Mouse (Mus musculus) forebrain, embryonic 14.5 days (tissue): ENCODE measurements around the gene Fam71e1. TPM values are rescaled to one million over a fixed set of nuclear protein-coding genes. Genes with fewer than 3 reads are reported as not detected.

ENCODE experiments used
- ATAC-seq: fragments of 200-750 bp; cut with Nextera tagmentation; 2 replicates; pipeline ENCODE4 v1.8.0; 2017; ENCODE audit warnings: mild to moderate bottlenecking, moderate library complexity
- DNase-seq: peaks from one replicate; pipeline ENCODE4 v3.0.0-alpha.2; 2015; ENCODE audit warnings: low spot score
- H3K27ac ChIP-seq: fragments of 300-500 bp; sonication (generic); 2 replicates; pipeline ENCODE4 v1.5.1; 2014; ENCODE audit warnings: low read depth, mild to moderate bottlenecking, control low read depth, low read length, moderate library complexity
- H3K27me3 ChIP-seq: fragments of 300-500 bp; sonication (generic); replicated peaks from 2 replicates; pipeline ENCODE4 v1.6.1; 2014; ENCODE audit warnings: low read length, control low read depth, mixed read lengths; ENCODE audit not compliant: control insufficient read depth, insufficient read depth
- H3K36me3 ChIP-seq: fragments of 300-500 bp; sonication (generic); 2 replicates; pipeline ENCODE4 v1.6.1; 2014; ENCODE audit warnings: low read length, control low read depth; ENCODE audit not compliant: control insufficient read depth, insufficient read depth
- H3K4me1 ChIP-seq: fragments of 300-500 bp; sonication (generic); 2 replicates; pipeline ENCODE4 v1.6.1; 2014; ENCODE audit warnings: antibody characterized with exemption, low read length, control low read depth; ENCODE audit not compliant: control insufficient read depth, insufficient read depth
- H3K4me2 ChIP-seq: fragments of 300-500 bp; sonication (generic); 2 replicates; pipeline ENCODE4 v1.6.1; 2014; ENCODE audit warnings: mild to moderate bottlenecking, control low read depth, low read length
- H3K4me3 ChIP-seq: fragments of 300-500 bp; sonication (generic); 2 replicates; pipeline ENCODE4 v1.5.1; 2014; ENCODE audit warnings: low read depth, low read length, control low read depth
- H3K9ac ChIP-seq: fragments of 300-500 bp; sonication (generic); 2 replicates; pipeline ENCODE4 v1.6.1; 2014; ENCODE audit warnings: mild to moderate bottlenecking, low read length, control low read depth, moderate library complexity
- H3K9me3 ChIP-seq: fragments of 300-500 bp; sonication (generic); replicated peaks from 2 replicates; pipeline ENCODE4 v1.6.1; 2016; ENCODE audit warnings: low read length, control low read depth, mixed read lengths; ENCODE audit not compliant: control insufficient read depth
- WGBS: fragments of 180-500 bp; shearing (Covaris S2); extraction: QIAGEN DNeasy Blood & Tissue Kit; methylation state at CpG from one replicate; pipeline ENCODE4 v1.1.7; 2014; 5-methylcytosine and 5-hydroxymethylcytosine counted together
- polyA plus RNA-seq: library from polyadenylated mRNA; unstranded; fragments of >200 nt; fragmentation: Nextera tagmentation; extraction: Ambion mirVana; gene quantifications from 2 replicates; pipeline ENCODE4 v1.2.1, GENCODE M21; 2014

Fam71e1 gene
- polyA plus RNA-seq, result 13.0 and 24.0 TPM in 2 replicates

DNA sequence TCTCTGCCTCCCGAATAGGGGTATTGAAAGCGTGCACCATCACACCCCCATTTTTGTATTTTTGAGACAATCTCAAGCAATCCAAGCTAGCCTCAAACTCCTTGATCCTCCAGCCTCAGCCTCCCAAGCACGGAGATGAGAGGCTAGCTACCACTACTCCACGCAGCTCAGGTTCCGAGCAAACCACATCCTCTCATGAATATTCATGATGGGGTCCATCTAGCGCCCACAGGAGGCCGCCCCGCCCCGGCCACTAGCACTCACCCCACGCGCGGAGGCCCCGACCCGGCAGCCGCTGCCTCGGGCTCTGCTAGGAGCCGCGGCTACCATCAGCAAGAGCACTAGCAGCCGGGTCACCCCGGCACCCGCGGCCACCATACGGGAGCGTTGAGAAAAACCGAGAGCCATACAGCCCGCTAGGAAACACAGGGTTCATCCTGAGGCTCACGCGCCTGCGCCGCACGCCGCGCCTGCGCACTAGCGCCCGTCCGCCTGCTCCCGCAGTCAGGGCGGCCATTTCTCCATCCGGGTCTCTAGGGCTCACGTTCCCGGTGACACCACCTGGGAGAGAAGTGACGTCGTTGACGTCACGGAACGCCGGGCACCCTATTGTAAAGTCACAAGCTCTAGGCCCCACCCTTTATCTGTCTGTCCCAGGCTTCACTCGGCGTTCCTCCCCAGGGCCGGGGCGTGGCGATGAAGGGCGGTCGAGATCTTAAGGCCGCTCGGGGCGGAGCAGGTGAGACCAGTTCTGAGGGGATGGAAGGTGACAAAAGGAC lies at the start of gene Fam71e1, which contains the start of gene Emc10:
TSS of gene Fam71e1 (plus strand) at position 590 of the 779 bp plus-strand sequence.
TSS of gene Emc10 (minus strand) at position 538 of the 779 bp plus-strand sequence.
- 0% methylated on average over 57 of the region's 58 CpGs for WGBS
- DNase-seq, result peak; percentile 99
- Histone ChIP-seq H3K9ac (peak within 1 kb of the TSS; percentile 95), H3K27ac (peak within 1 kb of the TSS; percentile 97), H3K9me3 (no peaks in the 10 kb centered on the region), H3K4me2 (peak within 1 kb of the TSS; percentile 82), H3K27me3 (no peaks in the 10 kb centered on the region), H3K36me3 (peaks cover 33% of the 10 kb centered on the region), H3K4me1 (peaks cover 21% of the 10 kb centered on the region), H3K4me3 (peak within 1 kb of the TSS; percentile 73)
- ATAC-seq, result peak; percentile 96

DNA sequence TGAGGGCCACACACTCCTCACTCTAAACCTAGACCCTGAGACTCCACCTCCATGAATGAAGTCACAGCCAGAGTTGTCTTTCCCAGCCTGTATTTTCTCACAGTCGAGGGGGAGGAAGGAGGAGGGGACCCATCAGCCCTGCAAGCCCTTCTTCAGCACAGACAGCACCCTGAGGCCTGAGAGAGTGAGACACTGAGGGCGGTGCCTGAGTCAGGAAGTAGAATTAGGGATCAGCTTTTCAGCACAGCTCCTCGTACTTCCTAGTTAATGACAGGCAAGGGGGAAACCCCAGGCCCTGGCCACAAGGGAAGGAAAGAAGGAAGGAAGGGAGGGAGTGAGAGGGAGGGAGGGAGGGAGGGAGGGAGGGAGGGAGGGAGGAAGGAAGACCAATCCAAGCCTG lies 43.1 kb upstream of the Fam71e1 start:
- Histone ChIP-seq H3K27me3 (no peaks in the 10 kb centered on the region), H3K9me3 (no peaks in the 10 kb centered on the region), H3K4me2 (no peak overlapping the region), H3K27ac (no peak overlapping the region), H3K36me3 (peaks cover 71% of the 10 kb centered on the region), H3K9ac (no peak overlapping the region), H3K4me3 (no peak overlapping the region), H3K4me1 (0 out of 2 replicates have a peak, but pooled peaks cover 3% of the 10 kb centered on the region)
- DNase-seq, result no peak
- WGBS, result 34% methylated on average over 3 of the region's 3 CpGs
- peak; percentile 13; the same call in 1 of the 2 replicates for ATAC-seq

DNA sequence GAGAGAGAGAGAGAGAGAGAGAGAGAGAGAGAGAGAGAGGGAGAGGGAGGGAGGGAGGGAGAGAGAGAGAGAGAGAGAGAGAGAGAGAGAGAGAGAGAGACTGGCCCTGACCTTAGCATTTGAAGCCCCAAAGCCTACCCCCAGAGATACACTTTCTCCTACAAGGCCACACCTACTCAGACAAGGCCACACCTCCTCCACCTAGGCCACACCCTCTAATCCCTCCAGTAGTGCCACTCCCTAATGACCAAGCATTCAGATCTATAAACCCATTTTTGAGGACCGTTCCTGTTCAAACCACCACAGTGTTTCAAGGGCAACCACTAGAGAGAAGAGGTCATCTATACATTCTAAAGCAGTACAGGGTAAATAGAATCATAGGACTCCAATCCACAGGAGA lies 40.1 kb upstream of the Fam71e1 start:
- peaks cover 75% of the 10 kb centered on the region for H3K36me3 ChIP-seq
- 88% methylated on average over 1 of the region's 1 CpGs for WGBS
- DNase-seq, result no peak

DNA sequence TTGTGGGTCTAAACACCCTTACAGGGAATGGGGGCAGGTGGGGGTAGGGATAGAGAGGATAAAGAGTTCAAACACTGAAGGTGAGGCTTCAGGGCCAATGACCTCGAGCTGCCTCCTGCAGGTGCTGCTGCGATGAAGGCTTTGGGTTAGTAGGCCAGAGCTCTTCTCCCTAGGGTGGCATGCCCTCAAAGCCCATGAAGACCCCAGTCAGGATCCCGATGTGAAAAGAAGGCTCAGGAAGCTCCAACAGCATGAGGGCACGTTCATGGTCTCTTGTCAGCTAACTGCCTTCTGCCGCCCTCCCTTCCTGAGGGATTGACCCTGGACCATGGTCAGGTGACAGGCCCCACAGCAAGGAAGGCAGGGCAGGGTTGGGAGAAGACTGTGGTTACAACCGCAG lies 36.3 kb upstream of the Fam71e1 start:
- ATAC-seq (no peak), DNase-seq (no peak)
- Histone ChIP-seq H3K9ac (no peak overlapping the region), H3K4me2 (no peak overlapping the region), H3K4me3 (no peak overlapping the region), H3K9me3 (no peaks in the 10 kb centered on the region), H3K4me1 (peaks cover 17% of the 10 kb centered on the region), H3K27ac (no peak overlapping the region), H3K36me3 (peaks cover 83% of the 10 kb centered on the region), H3K27me3 (no peaks in the 10 kb centered on the region)
- WGBS, result 80% methylated on average over 6 of the region's 6 CpGs

More for the DNA sequence above, 40.1 kb upstream of the Fam71e1 start:
- Histone ChIP-seq H3K27me3 (no peaks in the 10 kb centered on the region), H3K4me2 (no peak overlapping the region), H3K27ac (no peak overlapping the region), H3K4me3 (no peak overlapping the region), H3K9ac (no peak overlapping the region), H3K4me1 (0 out of 2 replicates have a peak, but pooled peaks cover 2% of the 10 kb centered on the region), H3K9me3 (no peaks in the 10 kb centered on the region)
- no peak for ATAC-seq

DNA sequence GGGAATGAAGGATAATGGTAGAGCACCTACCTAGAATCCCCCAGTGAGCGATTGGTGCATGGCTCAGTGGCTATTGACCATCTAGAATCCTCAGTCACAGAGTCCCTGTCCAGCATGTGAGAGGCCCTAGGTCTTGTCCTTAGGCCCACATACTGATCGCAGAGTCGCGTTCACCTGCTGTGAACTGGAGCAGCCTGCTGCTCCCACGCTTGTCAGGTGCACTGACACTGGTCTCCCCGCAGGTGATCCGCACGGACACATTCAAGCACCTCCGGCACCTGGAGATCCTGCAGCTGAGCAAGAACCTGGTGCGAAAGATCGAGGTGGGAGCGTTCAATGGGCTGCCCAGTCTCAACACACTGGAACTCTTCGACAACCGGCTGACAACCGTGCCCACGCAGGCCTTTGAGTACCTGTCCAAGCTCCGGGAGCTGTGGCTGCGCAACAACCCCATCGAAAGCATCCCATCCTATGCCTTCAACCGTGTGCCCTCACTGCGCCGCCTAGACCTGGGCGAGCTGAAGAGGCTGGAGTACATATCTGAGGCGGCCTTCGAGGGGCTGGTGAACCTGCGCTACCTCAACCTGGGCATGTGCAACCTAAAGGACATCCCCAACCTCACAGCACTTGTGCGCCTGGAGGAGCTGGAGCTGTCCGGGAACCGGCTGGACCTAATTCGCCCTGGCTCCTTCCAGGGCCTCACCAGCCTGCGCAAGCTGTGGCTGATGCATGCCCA lies 35.4 kb upstream of the Fam71e1 start:
- H3K27me3 ChIP-seq, result no peaks in the 10 kb centered on the region
- no peak overlapping the region for H3K9ac ChIP-seq
- DNase-seq (no peak), ATAC-seq (no peak)
- 91% methylated on average over 31 of the region's 31 CpGs for WGBS
- peaks cover 80% of the 10 kb centered on the region for H3K36me3 ChIP-seq
- H3K4me1 ChIP-seq, result peaks cover 18% of the 10 kb centered on the region
- H3K4me3 ChIP-seq, result no peak overlapping the region
- no peak overlapping the region for H3K4me2 ChIP-seq
- no peaks in the 10 kb centered on the region for H3K9me3 ChIP-seq
- no peak overlapping the region for H3K27ac ChIP-seq

DNA sequence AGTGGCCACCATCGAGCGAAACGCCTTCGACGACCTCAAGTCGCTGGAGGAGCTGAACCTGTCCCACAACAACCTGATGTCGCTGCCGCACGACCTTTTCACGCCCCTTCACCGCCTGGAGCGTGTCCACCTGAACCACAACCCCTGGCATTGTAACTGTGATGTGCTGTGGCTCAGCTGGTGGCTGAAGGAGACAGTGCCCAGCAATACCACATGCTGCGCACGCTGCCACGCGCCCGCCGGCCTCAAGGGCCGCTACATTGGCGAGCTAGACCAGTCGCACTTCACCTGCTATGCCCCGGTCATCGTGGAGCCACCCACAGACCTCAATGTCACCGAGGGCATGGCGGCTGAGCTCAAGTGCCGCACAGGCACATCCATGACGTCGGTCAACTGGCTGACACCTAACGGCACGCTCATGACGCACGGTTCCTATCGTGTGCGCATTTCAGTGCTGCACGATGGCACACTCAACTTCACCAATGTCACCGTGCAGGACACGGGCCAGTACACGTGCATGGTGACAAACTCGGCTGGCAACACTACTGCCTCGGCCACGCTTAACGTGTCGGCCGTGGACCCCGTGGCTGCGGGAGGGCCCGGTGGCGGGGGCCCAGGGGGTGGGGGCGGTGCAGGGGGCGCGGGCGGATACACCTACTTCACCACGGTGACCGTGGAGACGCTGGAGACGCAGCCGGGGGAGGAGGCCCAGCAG lies 34.7 kb upstream of the Fam71e1 start:
- H3K4me3 ChIP-seq, result no peak overlapping the region
- no peak overlapping the region for H3K4me2 ChIP-seq
- no peak overlapping the region for H3K27ac ChIP-seq
- ATAC-seq (no peak), DNase-seq (no peak)
- 87% methylated on average over 57 of the region's 57 CpGs for WGBS
- no peak overlapping the region for H3K9ac ChIP-seq
- no peaks in the 10 kb centered on the region for H3K27me3 ChIP-seq
- H3K36me3 ChIP-seq, result peaks cover 75% of the 10 kb centered on the region
- peaks cover 18% of the 10 kb centered on the region for H3K4me1 ChIP-seq
- no peaks in the 10 kb centered on the region for H3K9me3 ChIP-seq

DNA sequence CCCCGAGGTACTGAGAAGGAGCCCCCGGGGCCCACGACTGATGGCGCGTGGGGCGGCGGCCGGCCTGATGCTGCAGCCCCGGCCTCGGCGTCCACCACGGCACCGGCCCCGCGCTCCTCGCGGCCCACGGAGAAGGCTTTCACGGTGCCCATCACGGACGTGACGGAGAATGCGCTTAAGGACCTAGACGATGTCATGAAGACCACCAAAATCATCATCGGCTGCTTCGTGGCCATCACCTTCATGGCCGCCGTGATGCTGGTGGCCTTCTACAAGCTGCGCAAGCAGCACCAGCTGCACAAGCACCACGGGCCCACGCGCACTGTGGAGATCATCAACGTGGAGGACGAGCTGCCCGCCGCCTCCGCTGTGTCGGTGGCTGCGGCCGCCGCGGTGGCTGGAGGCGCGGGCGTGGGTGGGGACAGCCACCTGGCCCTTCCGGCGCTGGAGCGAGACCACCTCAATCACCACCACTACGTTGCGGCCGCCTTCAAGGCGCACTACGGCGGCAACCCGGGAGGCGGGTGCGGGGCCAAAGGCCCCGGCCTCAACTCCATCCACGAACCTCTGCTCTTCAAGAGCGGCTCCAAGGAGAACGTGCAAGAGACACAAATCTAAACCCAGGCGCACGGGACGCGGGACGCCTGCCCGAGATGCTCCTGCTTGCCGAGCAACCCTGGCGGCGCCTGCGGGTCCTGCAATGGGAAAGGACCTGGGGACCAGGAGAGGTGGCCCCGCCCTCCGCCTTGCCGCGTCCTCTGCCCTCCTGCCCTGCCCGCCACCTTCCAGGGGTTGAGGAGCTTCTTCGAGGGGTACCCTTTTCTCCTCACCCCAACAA lies 33.9 kb upstream of the Fam71e1 start:
- DNase-seq, result no peak
- Histone ChIP-seq H3K4me2 (no peak overlapping the region), H3K9me3 (no peaks in the 10 kb centered on the region), H3K4me1 (peaks cover 18% of the 10 kb centered on the region), H3K9ac (no peak overlapping the region), H3K36me3 (peaks cover 68% of the 10 kb centered on the region), H3K27me3 (no peaks in the 10 kb centered on the region), H3K27ac (0 out of 2 replicates have a peak overlapping the region, but pooled peaks have one; percentile 7), H3K4me3 (no peak overlapping the region)
- ATAC-seq, result no peak
- 43% methylated on average over 72 of the region's 77 CpGs for whole genome bisulfite sequencing

DNA sequence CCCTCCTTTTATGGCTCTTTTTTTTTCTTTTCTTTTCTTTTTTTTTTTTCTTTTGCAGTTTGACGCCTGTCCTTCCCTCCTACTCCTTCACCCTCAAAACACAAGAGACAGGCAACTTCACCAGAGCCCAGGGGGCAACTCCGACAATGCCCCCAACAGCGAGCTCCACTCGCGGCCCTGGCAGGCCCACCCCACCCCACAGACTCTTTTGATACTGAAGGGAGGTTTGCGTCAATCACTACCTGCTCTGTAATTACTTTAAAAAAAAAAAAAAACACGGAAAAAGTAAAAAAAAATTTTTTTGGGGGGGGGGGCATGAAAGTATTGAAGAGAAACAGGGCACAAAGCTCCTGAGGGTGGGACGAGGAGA lies 33.3 kb upstream of the Fam71e1 start:
- 62% methylated on average over 8 of the region's 8 CpGs for WGBS
- ATAC-seq (no peak), DNase-seq (no peak)
- peaks cover 18% of the 10 kb centered on the region for H3K4me1 ChIP-seq
- no peak overlapping the region for H3K4me3 ChIP-seq
- no peak overlapping the region for H3K27ac ChIP-seq
- H3K36me3 ChIP-seq, result peaks cover 62% of the 10 kb centered on the region
- no peaks in the 10 kb centered on the region for H3K27me3 ChIP-seq
- no peaks in the 10 kb centered on the region for H3K9me3 ChIP-seq
- no peak overlapping the region for H3K4me2 ChIP-seq
- H3K9ac ChIP-seq, result no peak overlapping the region
